Mouse (Mus musculus) cerebellum, adult 9-10 months (tissue): Measurements from ENCODE around the gene Gm21913.
"Not testable (repeated sequence)": the region's sequence is repeated elsewhere in the genome, so short reads cannot be mapped to it uniquely, and the experiment has no call there.

Experiments used
- DNase-seq: peaks from one replicate; pipeline ENCODE4 v3.0.0; 2022

The Gm21913 gene

DNA sequence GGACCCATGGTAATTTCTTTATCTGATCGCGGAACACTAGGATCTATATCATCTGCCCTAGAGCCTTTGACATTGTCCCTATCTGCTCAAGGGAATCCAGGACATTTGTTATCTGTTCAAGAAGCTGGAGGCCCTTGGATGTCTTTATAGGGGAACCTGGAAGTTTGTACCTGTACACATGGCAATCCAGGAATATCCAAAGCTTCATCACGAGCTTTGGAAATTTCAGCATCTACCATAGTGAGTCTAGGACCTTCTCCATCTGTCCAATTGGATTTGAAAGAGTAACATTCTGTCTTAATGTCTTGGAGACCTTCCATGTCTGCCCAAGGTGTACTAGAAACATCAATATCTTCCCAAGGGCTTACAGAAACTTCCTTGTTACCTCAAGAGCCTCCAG is at the start of gene Gm21913:
TSS of gene Gm21913 (plus strand) at position 301 of the 400 bp plus-strand sequence.
- DNase-seq, result not testable (repeated sequence)
